Mouse (Mus musculus) MEL (cell line): ENCODE results near the gene Lancl3. TPM values are rescaled to one million over a fixed set of nuclear protein-coding genes. Genes with fewer than 3 reads are reported as not detected.
A peak's percentile ranks its signal among the peaks of the same experiment; 100 is the strongest.

Experiments
- DNase-seq: peaks from one replicate; pipeline ENCODE4 v3.0.0; 2011; ENCODE audit warnings: low read depth, low spot score
- H3K27ac ChIP-seq: 2 replicates; pipeline ENCODE4 v1.5.1; 2012; ENCODE audit warnings: low read depth, mild to moderate bottlenecking, control low read depth, low read length, moderate library complexity; ENCODE audit not compliant: control insufficient read depth
- H3K27me3 ChIP-seq, 2 experiments: fragments of 150-350 bp in 1 of 2; sonication (generic) in 1 of 2; 2 replicates each; pipeline ENCODE4 v1.6.1; 2012; ENCODE audit warnings: low read length in 2 of 2, mild to moderate bottlenecking in 2 of 2, improper control_type of control experiment in 1 of 2, moderate library complexity in 1 of 2; ENCODE audit not compliant: insufficient read depth in 2 of 2, control insufficient read depth in 1 of 2
- H3K36me3 ChIP-seq, 2 experiments: 2 replicates each; pipeline ENCODE4 v1.6.1; 2012 to 2014; ENCODE audit warnings: low read length in 2 of 2, improper control_type of control experiment in 1 of 2, inconsistent platforms in 1 of 2, mild to moderate bottlenecking in 1 of 2; ENCODE audit not compliant: insufficient read depth in 2 of 2, control insufficient read depth in 1 of 2
- H3K4me1 ChIP-seq, 2 experiments: fragments of 150-350 bp in 1 of 2; sonication (generic) in 1 of 2; 2 replicates each; pipeline ENCODE4 v1.6.1; 2012; ENCODE audit warnings: low read length in 2 of 2, improper control_type of control experiment in 1 of 2, mild to moderate bottlenecking in 1 of 2; ENCODE audit not compliant: insufficient read depth in 2 of 2, control insufficient read depth in 1 of 2
- H3K4me3 ChIP-seq, 2 experiments: fragments of 150-350 bp in 1 of 2; sonication (generic) in 1 of 2; 2 replicates each; pipeline ENCODE4 v1.5.1; 2012; ENCODE audit warnings: low read depth in 2 of 2, low read length in 2 of 2, mild to moderate bottlenecking in 2 of 2, moderate library complexity in 2 of 2, control low read depth in 1 of 2, improper control_type of control experiment in 1 of 2; ENCODE audit not compliant: control insufficient read depth in 1 of 2, insufficient read depth in 1 of 2
- H3K79me2 ChIP-seq: 2 replicates; pipeline ENCODE4 v1.6.1; 2012; ENCODE audit warnings: mild to moderate bottlenecking, low read length, moderate library complexity; ENCODE audit not compliant: control insufficient read depth, poor library complexity, insufficient read depth
- H3K9ac ChIP-seq: 2 replicates; pipeline ENCODE4 v1.6.1; 2012; ENCODE audit warnings: low read depth, mild to moderate bottlenecking, control low read depth, low read length, moderate library complexity; ENCODE audit not compliant: control insufficient read depth, poor library complexity, severe bottlenecking
- H3K9me3 ChIP-seq: fragments of 150-350 bp; sonication (generic); replicated peaks from 2 replicates; pipeline ENCODE4 v1.6.1; 2012; ENCODE audit warnings: mild to moderate bottlenecking, low read length, improper control_type of control experiment, moderate library complexity; ENCODE audit not compliant: insufficient read depth
- CHD1 ChIP-seq: IDR thresholded peaks from 2 replicates; pipeline ENCODE4 v1.6.1; 2012; ENCODE audit warnings: low read depth, mild to moderate bottlenecking, inconsistent platforms, low read length, improper control_type of control experiment
- CHD2 ChIP-seq: IDR thresholded peaks from 2 replicates; pipeline ENCODE4 v1.6.1; 2011; ENCODE audit warnings: low read length, improper control_type of control experiment
- CTCF ChIP-seq, 3 experiments: IDR thresholded peaks in 2 of 3; conservative IDR thresholded peaks in 1 of 3; 2 replicates each; pipeline ENCODE4 v1.5.1; 2011 to 2012; ENCODE audit warnings: low read length in 3 of 3, low read depth in 2 of 3, mild to moderate bottlenecking in 2 of 3, improper control_type of control experiment in 1 of 3, inconsistent platforms in 1 of 3, mixed read lengths in 1 of 3, moderate library complexity in 1 of 3; ENCODE audit not compliant: control insufficient read depth in 1 of 3, insufficient read depth in 1 of 3, poor library complexity in 1 of 3, severe bottlenecking in 1 of 3
- ELF1 ChIP-seq: IDR thresholded peaks from 2 replicates; pipeline ENCODE4 v1.6.1; 2014; ENCODE audit warnings: low read depth, mild to moderate bottlenecking, inconsistent platforms, low read length, improper control_type of control experiment, moderate library complexity
- EP300 ChIP-seq, 2 experiments: IDR thresholded peaks; 2 replicates each; pipeline ENCODE4 v1.6.1; 2011; ENCODE audit warnings: improper control_type of control experiment in 2 of 2, low read length in 2 of 2, low read depth in 1 of 2, mild to moderate bottlenecking in 1 of 2
- ETS1 ChIP-seq: IDR thresholded peaks from 2 replicates; pipeline ENCODE4 v1.6.1; 2012; ENCODE audit warnings: low read depth, mild to moderate bottlenecking, inconsistent platforms, low read length, improper control_type of control experiment, moderate library complexity
- GATA1 ChIP-seq: IDR thresholded peaks from 2 replicates; pipeline ENCODE4 v1.6.1; 2011; ENCODE audit warnings: low read depth, low read length, improper control_type of control experiment
- MAFK ChIP-seq: IDR thresholded peaks from 2 replicates; pipeline ENCODE4 v1.6.1; 2011; ENCODE audit warnings: low read depth, mild to moderate bottlenecking, low read length, improper control_type of control experiment, borderline replicate concordance
- MAZ ChIP-seq: IDR thresholded peaks from 2 replicates; pipeline ENCODE4 v1.6.1; 2012; ENCODE audit warnings: low read depth, mild to moderate bottlenecking, inconsistent platforms, low read length, improper control_type of control experiment
- MEF2A ChIP-seq: IDR thresholded peaks from 2 replicates; pipeline ENCODE4 v1.6.1; 2014; ENCODE audit warnings: low read depth, mild to moderate bottlenecking, inconsistent platforms, low read length, improper control_type of control experiment; ENCODE audit not compliant: poor library complexity, insufficient replicate concordance, severe bottlenecking; ENCODE audit errors: extremely low read depth
- MXI1 ChIP-seq: IDR thresholded peaks from 2 replicates; pipeline ENCODE4 v1.6.1; 2011; ENCODE audit warnings: mild to moderate bottlenecking, low read depth, low read length, improper control_type of control experiment
- MYC ChIP-seq: IDR thresholded peaks from 2 replicates; pipeline ENCODE4 v1.6.1; 2011; ENCODE audit warnings: low read depth, mild to moderate bottlenecking, low read length, improper control_type of control experiment, moderate library complexity
- NELFE ChIP-seq: IDR thresholded peaks from 2 replicates; pipeline ENCODE4 v1.6.1; 2011; ENCODE audit warnings: low read depth, low read length, improper control_type of control experiment
- NRF1 ChIP-seq: IDR thresholded peaks from 2 replicates; pipeline ENCODE4 v1.6.1; 2014; ENCODE audit warnings: low read depth, mild to moderate bottlenecking, inconsistent platforms, low read length, improper control_type of control experiment, moderate library complexity; ENCODE audit not compliant: poor library complexity, insufficient read depth, severe bottlenecking
- POLR2A ChIP-seq, 2 experiments: IDR thresholded peaks; 2 replicates each; pipeline ENCODE4 v1.6.1; 2011 to 2012; ENCODE audit warnings: low read length in 2 of 2, mild to moderate bottlenecking in 2 of 2, control low read depth in 1 of 2, improper control_type of control experiment in 1 of 2, low read depth in 1 of 2, moderate library complexity in 1 of 2; ENCODE audit not compliant: control insufficient read depth in 1 of 2, insufficient read depth in 1 of 2, poor library complexity in 1 of 2
- RAD21 ChIP-seq: IDR thresholded peaks from 2 replicates; pipeline ENCODE4 v1.6.1; 2011; ENCODE audit warnings: mild to moderate bottlenecking, low read depth, low read length, improper control_type of control experiment
- RCOR1 ChIP-seq: IDR thresholded peaks from 2 replicates; pipeline ENCODE4 v1.6.1; 2012; ENCODE audit warnings: low read depth, mild to moderate bottlenecking, inconsistent platforms, low read length, improper control_type of control experiment
- SIN3A ChIP-seq: IDR thresholded peaks from 2 replicates; pipeline ENCODE4 v1.6.1; 2012; ENCODE audit warnings: low read length, improper control_type of control experiment, inconsistent platforms
- TBP ChIP-seq: IDR thresholded peaks from 2 replicates; pipeline ENCODE4 v1.8.0; 2011; ENCODE audit warnings: low read depth, low read length, improper control_type of control experiment
- TCF12 ChIP-seq: IDR thresholded peaks from 2 replicates; pipeline ENCODE4 v1.6.1; 2014; ENCODE audit warnings: low read depth, mild to moderate bottlenecking, inconsistent platforms, low read length, improper control_type of control experiment, moderate library complexity
- ZMIZ1 ChIP-seq: IDR thresholded peaks from 2 replicates; pipeline ENCODE4 v1.6.1; 2012; ENCODE audit warnings: low read depth, mild to moderate bottlenecking, inconsistent platforms, low read length, improper control_type of control experiment, moderate library complexity
- ZNF384 ChIP-seq: IDR thresholded peaks from 2 replicates; pipeline ENCODE4 v1.6.1; 2012; ENCODE audit warnings: low read depth, mild to moderate bottlenecking, inconsistent platforms, low read length, improper control_type of control experiment
- polyA plus RNA-seq, 2 experiments: library from polyadenylated mRNA; stranded (reverse) in 1 of 2; unstranded in 1 of 2; fragments of >175 nt in 1 of 2; fragments of >200 nt in 1 of 2; gene quantifications; 2 replicates each; pipeline versions ENCODE4 v1.2.1 to v1.2.4; 2012; ENCODE audit warnings: low replicate concordance in 2 of 2, low read depth in 1 of 2; ENCODE audit not compliant: insufficient read length in 2 of 2, insufficient read depth in 1 of 2, missing spikeins in 1 of 2
- total RNA-seq: library from RNA; depleted of rRNA; stranded (reverse); fragments of 300-350 nt; gene quantifications from 2 replicates; pipeline ENCODE4 v1.2.3, GENCODE M21; 2012

Gene Lancl3
- total and polyA plus RNA-seq, 3 experiments: 0.03 TPM; not detected in 2

- TF ChIP-seq SIN3A: peak; percentile 88
- TF ChIP-seq ZNF384: no peak
- TF ChIP-seq RAD21: no peak
- peak; percentile 79 for TF ChIP-seq NRF1
- TF ChIP-seq CTCF (IDR thresholded peaks at IDR 0.05 in 2 of 3, conservative IDR thresholded peaks at IDR 0.05 in 1 of 3; ENCODE audit: control insufficient read depth in 1 of 3, insufficient read depth in 1 of 3, low read depth in 2 of 3, low read length in 3 of 3, poor library complexity in 1 of 3, severe bottlenecking in 1 of 3): no peak
- TF ChIP-seq MYC: peak; percentile 32
- TF ChIP-seq RCOR1: no peak
- peak; percentile 81; the same call in 1 of the 2 replicates for TF ChIP-seq MAZ
- TF ChIP-seq GATA1: no peak
- TF ChIP-seq MEF2A: no peak
- TF ChIP-seq ZMIZ1: 0 out of 2 replicates have a peak, but pooled peaks have one; percentile 64
- TF ChIP-seq TBP: no peak; the same call in 1 of the 2 replicates
These were observed 73.0 kb downstream of the Lancl3 start, which contains the start of gene Xk (continued) for GRCm38 (mm10) chrX:9272460-9273361.

DNA sequence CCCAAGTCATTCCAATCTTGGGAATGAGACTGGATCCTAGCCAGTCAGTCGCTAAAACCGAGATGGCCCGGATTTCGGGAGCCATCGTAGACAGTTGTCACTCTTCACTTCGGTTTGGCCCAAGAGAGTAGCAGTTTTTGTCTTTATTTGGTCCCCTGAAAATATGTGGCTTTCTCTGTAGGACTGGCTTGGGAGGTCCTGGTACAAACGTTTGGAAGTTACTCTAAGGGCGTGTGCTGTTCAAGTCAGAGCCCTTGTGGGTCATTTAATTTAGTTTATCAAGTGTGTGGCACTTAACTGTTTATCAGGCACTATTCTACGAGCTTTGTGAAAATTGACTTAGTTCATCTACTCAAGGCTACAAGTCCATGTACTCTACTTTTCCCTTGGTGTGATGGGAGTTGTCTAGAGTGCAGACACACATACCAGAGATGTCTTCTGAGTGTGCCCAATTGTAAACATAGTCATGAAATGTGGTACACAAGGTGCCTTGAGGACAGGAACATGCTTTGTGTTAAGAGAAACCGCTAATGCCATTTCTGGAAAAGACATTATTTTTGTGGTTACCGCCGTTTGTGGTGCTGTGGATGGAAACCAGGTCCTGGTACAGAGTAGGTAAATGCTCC lies 73.8 kb downstream of the Lancl3 start:
- H3K9me3 ChIP-seq: no peaks in the 10 kb centered on the region
- peak overlapping the region; percentile 92 for H3K9ac ChIP-seq
- H3K36me3 ChIP-seq: peaks cover 0 to 24% of the 10 kb centered on the region in 2 experiments; a peak in 3 of 4 replicates
- peak overlapping the region; percentile 96 to 97 for H3K4me3 ChIP-seq
- peak overlapping the region; percentile 85 for H3K27ac ChIP-seq
- H3K27me3 ChIP-seq: no peaks in the 10 kb centered on the region
- H3K79me2 ChIP-seq: peaks cover 37% of the 10 kb centered on the region
- peak; percentile 62 for DNase-seq
- H3K4me1 ChIP-seq: peaks cover 10 to 15% of the 10 kb centered on the region in 2 experiments; a peak in 3 of 4 replicates
- no peak for TF ChIP-seq NRF1
- no peak for TF ChIP-seq CHD2
- TF ChIP-seq NELFE: no peak
- no peak for TF ChIP-seq TCF12
- TF ChIP-seq MAFK: no peak
- peak; percentile 68 for TF ChIP-seq SIN3A
- peak; percentile 64; the same call in 1 of the 2 replicates for TF ChIP-seq MXI1
- 0 out of 4 replicates have a peak, but pooled peaks of 1 of the 2 experiments have one; percentile 15 for TF ChIP-seq EP300 (IDR thresholded peaks at IDR 0.05; ENCODE audit: low read depth in 1 of 2, low read length in 2 of 2)
- peak; percentile 93; the same call in 1 of the 2 replicates for TF ChIP-seq CHD1
- no peak for TF ChIP-seq POLR2A (IDR thresholded peaks at IDR 0.05; ENCODE audit: control insufficient read depth in 1 of 2, insufficient read depth in 1 of 2, low read depth in 1 of 2, low read length in 2 of 2, poor library complexity in 1 of 2)
- TF ChIP-seq MAZ: no peak
- no peak for TF ChIP-seq ELF1
- TF ChIP-seq ETS1: 0 out of 2 replicates have a peak, but pooled peaks have one; percentile 15
